10 mouse cellular contexts compared by ENCODE assay signal in the genomic region with DNA sequence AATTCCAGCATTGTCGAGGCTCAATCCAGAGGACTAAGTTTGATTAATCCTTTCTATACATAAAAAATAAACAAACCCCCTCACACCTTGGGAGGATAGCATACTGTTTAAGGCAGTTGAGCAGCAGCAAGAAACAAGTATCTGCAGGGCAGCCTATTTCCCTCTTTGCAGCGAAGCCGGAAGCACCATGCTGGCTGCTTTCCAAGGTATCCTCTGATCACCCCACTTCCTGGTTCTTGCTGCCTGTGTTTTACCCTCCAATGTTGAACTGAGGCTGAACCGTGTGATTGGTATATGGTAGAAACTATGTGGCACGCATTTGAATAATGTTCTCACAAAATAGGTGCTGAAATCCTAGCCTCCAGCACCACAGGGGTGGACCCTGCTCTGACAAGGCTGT. TPM values are rescaled to one million over a fixed set of nuclear protein-coding genes. Genes with fewer than 3 reads are reported as not detected.
DNase-seq lines count a peak whose midpoint lies in the region; ATAC-seq lines count a peak whose summit lies in the region.
"Had no signal": no experiment of that assay in that cellular context is flagged by ENCODE, and none has a peak within 500 bp of the region (broad histone marks: within the 10 kb centered on the region; RNA-seq: fewer than 3 reads in every experiment).

No protein-coding gene starts in this region.

- H3K4me3 ChIP-seq in embryonic facial prominence, embryonic 14.5 days (ENCODE audit: low read depth, low read length), result no peak overlapping the region
- no peak overlapping the region for H3K4me3 ChIP-seq in embryonic facial prominence, embryonic 10.5 days
- no peak overlapping the region for H3K4me3 ChIP-seq in forebrain, embryonic 16.5 days (replicated peaks; ENCODE audit: low read length)
- H3K4me3 ChIP-seq: erythroblast, embryonic 14.5 days had no signal

- no peaks in the 10 kb centered on the region for H3K4me1 ChIP-seq in embryonic facial prominence, embryonic 14.5 days (ENCODE audit: control insufficient read depth, insufficient read depth, low read length)
- no peaks in the 10 kb centered on the region for H3K4me1 ChIP-seq in embryonic facial prominence, embryonic 10.5 days
- no peaks in the 10 kb centered on the region for H3K4me1 ChIP-seq in forebrain, embryonic 16.5 days (replicated peaks; ENCODE audit: control insufficient read depth, insufficient read depth, low read length)

- peak; percentile 64 for DNase-seq in embryonic facial prominence, embryonic 14.5 days (ENCODE audit: low spot score)
- no peak for DNase-seq in embryonic facial prominence, embryonic 10.5 days (ENCODE audit: low spot score)
- DNase-seq in MEL-GATA-1-ER (ENCODE audit: extremely low read depth, low read depth), result peak; percentile 94
- DNase-seq in heart, postnatal 10 days, result peak; percentile 76 to 80
- DNase-seq in layer of hippocampus, postnatal 14 days (ENCODE audit: low spot score in 2 of 2), result peak; percentile 8 to 56
- DNase-seq in yolk sac, embryonic 10.5 days (ENCODE audit: low spot score), result no peak

- no peaks in the 10 kb centered on the region for H3K27me3 ChIP-seq in embryonic facial prominence, embryonic 14.5 days (replicated peaks; ENCODE audit: control insufficient read depth, insufficient read depth, low read length)
- no peaks in the 10 kb centered on the region for H3K27me3 ChIP-seq in embryonic facial prominence, embryonic 10.5 days (replicated peaks; ENCODE audit: low read depth, poor library complexity, severe bottlenecking)
- H3K27me3 ChIP-seq in forebrain, embryonic 16.5 days (replicated peaks; ENCODE audit: control insufficient read depth, insufficient read depth, low read length), result no peaks in the 10 kb centered on the region

- H3K9me3 ChIP-seq in embryonic facial prominence, embryonic 14.5 days (ENCODE audit: control insufficient read depth, low read length), result no peaks in the 10 kb centered on the region
- no peaks in the 10 kb centered on the region for H3K9me3 ChIP-seq in embryonic facial prominence, embryonic 10.5 days
- no peaks in the 10 kb centered on the region for H3K9me3 ChIP-seq in forebrain, embryonic 16.5 days (ENCODE audit: control insufficient read depth, low read length)

- H3K4me2 ChIP-seq in embryonic facial prominence, embryonic 14.5 days (ENCODE audit: low read depth, low read length), result no peak overlapping the region
- H3K4me2 ChIP-seq in forebrain, embryonic 16.5 days (ENCODE audit: low read length), result no peak overlapping the region

- ATAC-seq in embryonic facial prominence, embryonic 14.5 days (ENCODE audit: low read depth), result no peak
- ATAC-seq in monocyte, adult 5-6 weeks (replicated peaks; ENCODE audit: insufficient number of reproducible peaks, low FRiP score, low TSS enrichment, poor library complexity, severe bottlenecking), result peak; percentile 89
- no peak for ATAC-seq in forebrain, embryonic 16.5 days

- no peak overlapping the region for H3K9ac ChIP-seq in embryonic facial prominence, embryonic 14.5 days (ENCODE audit: low read depth, low read length)
- no peak overlapping the region for H3K9ac ChIP-seq in forebrain, embryonic 16.5 days (replicated peaks; ENCODE audit: low read depth, low read length)

- H3K36me3 ChIP-seq in embryonic facial prominence, embryonic 14.5 days (ENCODE audit: control insufficient read depth, insufficient read depth, low read length), result no peaks in the 10 kb centered on the region
- no peaks in the 10 kb centered on the region for H3K36me3 ChIP-seq in embryonic facial prominence, embryonic 10.5 days (replicated peaks)
- H3K36me3 ChIP-seq in forebrain, embryonic 16.5 days (ENCODE audit: control insufficient read depth, insufficient read depth), result no peaks in the 10 kb centered on the region

- 0 out of 2 replicates have a peak overlapping the region, but pooled peaks have one; percentile 21 for H3K27ac ChIP-seq in embryonic facial prominence, embryonic 14.5 days (replicated peaks; ENCODE audit: low read depth, low read length)
- H3K27ac ChIP-seq in embryonic facial prominence, embryonic 10.5 days (replicated peaks), result no peak overlapping the region
- no peak overlapping the region for H3K27ac ChIP-seq in forebrain, embryonic 16.5 days (ENCODE audit: low read length)

- intact Hi-C loops in heart, postnatal 10 days (cut with DNase I), result no loop called here

- WGBS in embryonic facial prominence, embryonic 14.5 days, result 53% methylated on average over 5 of the region's 5 CpGs
- whole genome bisulfite sequencing in embryonic facial prominence, embryonic 10.5 days, result 72% methylated on average over 5 of the region's 5 CpGs
- WGBS in forebrain, embryonic 16.5 days, result 69% methylated on average over 5 of the region's 5 CpGs

RNA-seq across cellular contexts. Expression of a gene that starts 6.7 kb away (rescaled TPM):
- polyA plus RNA-seq in embryonic facial prominence, embryonic 14.5 days (2014; fragmentation: Nextera tagmentation; extraction: Ambion mirVana), result 323 and 397 TPM in 2 replicates
- 477 and 521 TPM in 2 replicates for polyA plus RNA-seq in embryonic facial prominence, embryonic 10.5 days (2016; fragmentation: Nextera tagmentation; extraction: Ambion mirVana)
- total RNA-seq in heart, postnatal 10 days (2021), result 100 to 1,000 TPM; 247 to 319 TPM
- 100 to 1,000 TPM; 355 to 387 TPM for total RNA-seq in layer of hippocampus, postnatal 14 days (2021)
- total RNA-seq in monocyte, adult 5-6 weeks (2017), result 2,019 to 2,319 TPM (median 2,246 TPM) in 3 replicates
- polyA plus RNA-seq in forebrain, embryonic 16.5 days (2015; fragmentation: Nextera tagmentation; extraction: Ambion mirVana), result 478 and 525 TPM in 2 replicates

RNA-seq across cellular contexts. Expression of a gene that starts 29.9 kb away (rescaled TPM):
- 0.45 and 0.47 TPM in 2 replicates for polyA plus RNA-seq in embryonic facial prominence, embryonic 14.5 days (2014; fragmentation: Nextera tagmentation; extraction: Ambion mirVana)
- polyA plus RNA-seq in embryonic facial prominence, embryonic 10.5 days (2016; fragmentation: Nextera tagmentation; extraction: Ambion mirVana), result 0.64 and 0.82 TPM in 2 replicates
- not detected for total RNA-seq in heart, postnatal 10 days (2021)
- not detected for total RNA-seq in layer of hippocampus, postnatal 14 days (2021)
- 3.2 TPM in 1 of 3 replicates, not detected in the others for total RNA-seq in monocyte, adult 5-6 weeks (2017)
- polyA plus RNA-seq in forebrain, embryonic 16.5 days (2015; fragmentation: Nextera tagmentation; extraction: Ambion mirVana), result 0.39 and 0.58 TPM in 2 replicates
- polyA plus RNA-seq: C2C12; erythroblast, embryonic 14.5 days had no signal

Comparison
In these comparisons a context has a peak if more than half of its experiments do, and no peak if none do; other contexts are left out.
1. DNase-seq: peak in embryonic facial prominence, embryonic 14.5 days (single experiment), MEL-GATA-1-ER (single experiment), heart, postnatal 10 days (2 of 2) and layer of hippocampus, postnatal 14 days (2 of 2); none in embryonic facial prominence, embryonic 10.5 days (single experiment) and yolk sac, embryonic 10.5 days (single experiment).